Mouse (Mus musculus): ENCODE results near the gene Dusp23. TPM values are rescaled to one million over a fixed set of nuclear protein-coding genes. Genes with fewer than 3 reads are reported as not detected.

Dusp23 gene
- polyA plus RNA-seq, 1 experiment from 2014 or later = 7.1 TPM

GRCm38 (mm10) chr1:172631721-172632120, 1.0 kb downstream of the Dusp23 start:
- no peak for ATAC-seq
- H3K4me3 ChIP-seq (ENCODE audit: low read depth, low read length) = no peak overlapping the region
- H3K4me2 ChIP-seq (ENCODE audit: low read length) = no peak overlapping the region
- H3K36me3 ChIP-seq (ENCODE audit: control insufficient read depth, insufficient read depth, low read length) = no peaks in the 10 kb centered on the region
- no peak overlapping the region for H3K9ac ChIP-seq (ENCODE audit: low read length)
- DNase-seq (ENCODE audit: low spot score) = no peak
- H3K4me1 ChIP-seq (ENCODE audit: control insufficient read depth, insufficient read depth, low read length) = no peaks in the 10 kb centered on the region
- H3K27me3 ChIP-seq (replicated peaks; ENCODE audit: control insufficient read depth, insufficient read depth, low read length) = no peaks in the 10 kb centered on the region
- WGBS = 87% methylated on average over 5 of the region's 5 CpGs
- H3K27ac ChIP-seq (ENCODE audit: low read depth, low read length) = no peak overlapping the region
- no peaks in the 10 kb centered on the region for H3K9me3 ChIP-seq (replicated peaks; ENCODE audit: control insufficient read depth, low read length)

GRCm38 (mm10) chr1:172629831-172630230, 2.9 kb downstream of the Dusp23 start:
- no peaks in the 10 kb centered on the region for H3K36me3 ChIP-seq (ENCODE audit: control insufficient read depth, insufficient read depth, low read length)
- no peaks in the 10 kb centered on the region for H3K4me1 ChIP-seq (ENCODE audit: control insufficient read depth, insufficient read depth, low read length)
- no peak overlapping the region for H3K4me3 ChIP-seq (ENCODE audit: low read depth, low read length)
- ATAC-seq (no peak), DNase-seq (ENCODE audit: low spot score) (no peak)
- no peak overlapping the region for H3K27ac ChIP-seq (ENCODE audit: low read depth, low read length)
- no peaks in the 10 kb centered on the region for H3K27me3 ChIP-seq (replicated peaks; ENCODE audit: control insufficient read depth, insufficient read depth, low read length)
- no peaks in the 10 kb centered on the region for H3K9me3 ChIP-seq (replicated peaks; ENCODE audit: control insufficient read depth, low read length)
- H3K9ac ChIP-seq (ENCODE audit: low read length) = no peak overlapping the region
- no peak overlapping the region for H3K4me2 ChIP-seq (ENCODE audit: low read length)
- WGBS = 79% methylated on average over 7 of the region's 7 CpGs

GRCm38 (mm10) chr1:172626306-172626705, 6.5 kb downstream of the Dusp23 start:
- no peak overlapping the region for H3K4me3 ChIP-seq (ENCODE audit: low read depth, low read length)
- no peak for DNase-seq (ENCODE audit: low spot score)
- H3K9me3 ChIP-seq (replicated peaks; ENCODE audit: control insufficient read depth, low read length) = no peaks in the 10 kb centered on the region
- 93% methylated on average over 3 of the region's 3 CpGs for WGBS
- no peak overlapping the region for H3K9ac ChIP-seq (ENCODE audit: low read length)
- H3K4me1 ChIP-seq (ENCODE audit: control insufficient read depth, insufficient read depth, low read length) = no peaks in the 10 kb centered on the region
- no peak overlapping the region for H3K27ac ChIP-seq (ENCODE audit: low read depth, low read length)
- ATAC-seq = no peak
- no peaks in the 10 kb centered on the region for H3K36me3 ChIP-seq (ENCODE audit: control insufficient read depth, insufficient read depth, low read length)
- H3K27me3 ChIP-seq (replicated peaks; ENCODE audit: control insufficient read depth, insufficient read depth, low read length) = no peaks in the 10 kb centered on the region
- H3K4me2 ChIP-seq (ENCODE audit: low read length) = no peak overlapping the region

- Histone ChIP-seq H3K4me2 (ENCODE audit: low read length) (no peak overlapping the region), H3K4me3 (ENCODE audit: low read depth, low read length) (no peak overlapping the region), H3K36me3 (ENCODE audit: control insufficient read depth, insufficient read depth, low read length) (no peaks in the 10 kb centered on the region), H3K27me3 (replicated peaks; ENCODE audit: control insufficient read depth, insufficient read depth, low read length) (no peaks in the 10 kb centered on the region), H3K9me3 (replicated peaks; ENCODE audit: control insufficient read depth, low read length) (no peaks in the 10 kb centered on the region), H3K9ac (ENCODE audit: low read length) (no peak overlapping the region), H3K4me1 (ENCODE audit: control insufficient read depth, insufficient read depth, low read length) (no peaks in the 10 kb centered on the region), H3K27ac (ENCODE audit: low read depth, low read length) (no peak overlapping the region)
- DNase-seq (ENCODE audit: low spot score) (no peak), ATAC-seq (no peak)
- WGBS = 83% methylated on average over 3 of the region's 3 CpGs
Measured at GRCm38 (mm10) chr1:172624081-172624480, 8.7 kb downstream of the Dusp23 start.

GRCm38 (mm10) chr1:172623599-172623998, 9.2 kb downstream of the Dusp23 start:
- no peaks in the 10 kb centered on the region for H3K9me3 ChIP-seq (replicated peaks; ENCODE audit: control insufficient read depth, low read length)
- WGBS = 84% methylated on average over 5 of the region's 5 CpGs
- no peak for ATAC-seq
- no peaks in the 10 kb centered on the region for H3K27me3 ChIP-seq (replicated peaks; ENCODE audit: control insufficient read depth, insufficient read depth, low read length)
- H3K4me2 ChIP-seq (ENCODE audit: low read length) = no peak overlapping the region
- no peak for DNase-seq (ENCODE audit: low spot score)
- H3K4me3 ChIP-seq (ENCODE audit: low read depth, low read length) = no peak overlapping the region
- no peak overlapping the region for H3K9ac ChIP-seq (ENCODE audit: low read length)
- H3K4me1 ChIP-seq (ENCODE audit: control insufficient read depth, insufficient read depth, low read length) = no peaks in the 10 kb centered on the region
- H3K36me3 ChIP-seq (ENCODE audit: control insufficient read depth, insufficient read depth, low read length) = no peaks in the 10 kb centered on the region
- no peak overlapping the region for H3K27ac ChIP-seq (ENCODE audit: low read depth, low read length)

- 19% methylated on average over 7 of the region's 7 CpGs for WGBS
- ATAC-seq = no peak
- peak; percentile 46 for DNase-seq (ENCODE audit: low spot score)
Measured at GRCm38 (mm10) chr1:172619235-172619634, 13.5 kb downstream of the Dusp23 start.

GRCm38 (mm10) chr1:172618141-172618540, 14.6 kb downstream of the Dusp23 start:
- DNase-seq (ENCODE audit: low spot score) (no peak), ATAC-seq (no peak)
- Histone ChIP-seq H3K9ac (ENCODE audit: low read length) (no peak overlapping the region), H3K9me3 (replicated peaks; ENCODE audit: control insufficient read depth, low read length) (no peaks in the 10 kb centered on the region), H3K4me1 (ENCODE audit: control insufficient read depth, insufficient read depth, low read length) (peaks cover 12% of the 10 kb centered on the region; the same call in 1 of the 2 replicates), H3K4me2 (ENCODE audit: low read length) (no peak overlapping the region), H3K27me3 (replicated peaks; ENCODE audit: control insufficient read depth, insufficient read depth, low read length) (no peaks in the 10 kb centered on the region), H3K27ac (ENCODE audit: low read depth, low read length) (no peak overlapping the region), H3K4me3 (ENCODE audit: low read depth, low read length) (no peak overlapping the region), H3K36me3 (ENCODE audit: control insufficient read depth, insufficient read depth, low read length) (no peaks in the 10 kb centered on the region)
- 81% methylated on average over 4 of the region's 4 CpGs for WGBS

More at GRCm38 (mm10) chr1:172619235-172619634, 13.5 kb downstream of the Dusp23 start:
- H3K4me3 ChIP-seq (ENCODE audit: low read depth, low read length) = no peak overlapping the region
- no peaks in the 10 kb centered on the region for H3K36me3 ChIP-seq (ENCODE audit: control insufficient read depth, insufficient read depth, low read length)
- no peaks in the 10 kb centered on the region for H3K9me3 ChIP-seq (replicated peaks; ENCODE audit: control insufficient read depth, low read length)
- no peaks in the 10 kb centered on the region for H3K27me3 ChIP-seq (replicated peaks; ENCODE audit: control insufficient read depth, insufficient read depth, low read length)
- H3K4me2 ChIP-seq (ENCODE audit: low read length) = no peak overlapping the region
- no peak overlapping the region for H3K9ac ChIP-seq (ENCODE audit: low read length)
- peaks cover 12% of the 10 kb centered on the region; the same call in 1 of the 2 replicates for H3K4me1 ChIP-seq (ENCODE audit: control insufficient read depth, insufficient read depth, low read length)
- no peak overlapping the region for H3K27ac ChIP-seq (ENCODE audit: low read depth, low read length)

GRCm38 (mm10) chr1:172617365-172618076, 15.2 kb downstream of the Dusp23 start:
- WGBS = 37% methylated on average over 14 of the region's 14 CpGs
- Histone ChIP-seq H3K9me3 (replicated peaks; ENCODE audit: control insufficient read depth, low read length) (no peaks in the 10 kb centered on the region), H3K4me3 (ENCODE audit: low read depth, low read length) (peak overlapping the region; percentile 34), H3K4me1 (ENCODE audit: control insufficient read depth, insufficient read depth, low read length) (peaks cover 12% of the 10 kb centered on the region; the same call in 1 of the 2 replicates), H3K9ac (ENCODE audit: low read length) (no peak overlapping the region; the same call in 1 of the 2 replicates), H3K27me3 (replicated peaks; ENCODE audit: control insufficient read depth, insufficient read depth, low read length) (no peaks in the 10 kb centered on the region), H3K4me2 (ENCODE audit: low read length) (peak overlapping the region; percentile 72), H3K27ac (ENCODE audit: low read depth, low read length) (no peak overlapping the region), H3K36me3 (ENCODE audit: control insufficient read depth, insufficient read depth, low read length) (no peaks in the 10 kb centered on the region)
- DNase-seq (ENCODE audit: low spot score) = no peak
- peak; percentile 35 for ATAC-seq

- WGBS = 8% methylated on average over 22 of the region's 22 CpGs
- H3K4me3 ChIP-seq (ENCODE audit: low read depth, low read length) = peak overlapping the region; percentile 34
- no peaks in the 10 kb centered on the region for H3K27me3 ChIP-seq (replicated peaks; ENCODE audit: control insufficient read depth, insufficient read depth, low read length)
- H3K4me2 ChIP-seq (ENCODE audit: low read length) = peak overlapping the region; percentile 72
- no peaks in the 10 kb centered on the region for H3K9me3 ChIP-seq (replicated peaks; ENCODE audit: control insufficient read depth, low read length)
- DNase-seq (ENCODE audit: low spot score) (peak; percentile 63), ATAC-seq (peak; percentile 89)
- H3K27ac ChIP-seq (ENCODE audit: low read depth, low read length) = no peak overlapping the region
- H3K9ac ChIP-seq (ENCODE audit: low read length) = peak overlapping the region; percentile 67
- H3K4me1 ChIP-seq (ENCODE audit: control insufficient read depth, insufficient read depth, low read length) = peaks cover 12% of the 10 kb centered on the region; the same call in 1 of the 2 replicates
- no peaks in the 10 kb centered on the region for H3K36me3 ChIP-seq (ENCODE audit: control insufficient read depth, insufficient read depth, low read length)
Measured at GRCm38 (mm10) chr1:172616537-172617300, 16.0 kb downstream of the Dusp23 start.
